Mouse (Mus musculus): ENCODE results near the gene Ccm2. TPM values are rescaled to one million over a fixed set of nuclear protein-coding genes. Genes with fewer than 3 reads are reported as not detected.

Ccm2 gene
- polyA plus RNA-seq, 1 experiment from 2014 or later = 94.3 TPM

DNA sequence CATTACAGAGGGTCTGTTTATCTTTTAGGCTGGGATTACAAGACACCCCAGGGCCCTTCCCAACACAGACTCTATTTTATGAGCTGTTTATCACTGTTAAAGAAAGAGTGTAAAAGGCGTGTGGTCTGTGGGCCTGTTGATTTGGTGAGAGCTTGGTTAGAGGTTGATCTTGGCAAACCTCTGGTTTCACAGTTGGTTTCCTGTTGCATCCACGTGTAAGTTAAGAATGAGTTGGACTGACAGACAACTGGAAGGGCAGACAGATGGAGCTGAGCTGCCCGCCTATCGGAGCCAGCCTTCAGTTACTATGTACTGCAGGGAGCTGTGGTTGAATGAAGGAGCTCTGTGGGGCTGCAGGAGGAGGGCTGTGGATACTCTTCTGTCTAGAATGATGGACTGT is 19.8 kb downstream of the Ccm2 start:
- H3K27ac ChIP-seq (ENCODE audit: low read depth) = no peak overlapping the region

DNA sequence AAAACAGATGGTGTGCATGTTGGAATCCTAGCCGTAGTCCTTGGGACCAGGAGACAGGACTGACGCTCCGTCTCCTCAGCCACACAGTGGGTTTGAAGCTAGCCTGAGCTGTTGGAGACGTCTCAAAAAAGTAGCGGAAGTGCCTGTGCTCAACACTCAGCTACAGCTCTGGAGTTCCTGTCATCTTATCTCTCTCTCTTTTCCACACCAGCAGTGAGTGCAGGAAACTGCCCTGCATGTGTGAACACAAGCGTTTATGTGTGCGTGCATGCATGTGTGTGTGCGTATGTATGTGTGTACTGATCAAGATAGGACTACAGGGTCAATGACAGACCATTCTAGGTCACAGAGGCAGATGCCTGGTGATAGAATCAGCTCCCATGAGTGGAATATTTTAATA is 21.3 kb downstream of the Ccm2 start:
- ATAC-seq (ENCODE audit: insufficient read depth) (0 out of 2 replicates have a peak, but pooled peaks have one; percentile 7), DNase-seq (peak; percentile 42)
- Histone ChIP-seq H3K27me3 (ENCODE audit: insufficient read depth, low read length) (no peaks in the 10 kb centered on the region), H3K9me3 (ENCODE audit: low read depth, low read length) (no peaks in the 10 kb centered on the region), H3K4me3 (ENCODE audit: low read depth, low read length) (no peak overlapping the region), H3K27ac (ENCODE audit: low read depth) (no peak overlapping the region), H3K36me3 (ENCODE audit: insufficient read depth) (peaks cover 15% of the 10 kb centered on the region; the same call in 1 of the 2 replicates), H3K9ac (no peak overlapping the region), H3K4me2 (no peak overlapping the region), H3K4me1 (ENCODE audit: insufficient read depth) (no peaks in the 10 kb centered on the region; the same call in 1 of the 2 replicates)
- 63% methylated on average over 8 of the region's 8 CpGs for WGBS
- TF ChIP-seq CTCF (IDR thresholded peaks at IDR 0.05; ENCODE audit: low read depth) = no peak

More for the DNA sequence above, 19.8 kb downstream of the Ccm2 start:
- Histone ChIP-seq H3K4me3 (ENCODE audit: low read depth, low read length) (no peak overlapping the region), H3K4me2 (no peak overlapping the region), H3K4me1 (ENCODE audit: insufficient read depth) (no peaks in the 10 kb centered on the region; the same call in 1 of the 2 replicates), H3K9ac (no peak overlapping the region), H3K27me3 (ENCODE audit: insufficient read depth, low read length) (no peaks in the 10 kb centered on the region), H3K36me3 (ENCODE audit: insufficient read depth) (peaks cover 9% of the 10 kb centered on the region; the same call in 1 of the 2 replicates), H3K9me3 (ENCODE audit: low read depth, low read length) (no peaks in the 10 kb centered on the region)
- ATAC-seq (ENCODE audit: insufficient read depth) (no peak), DNase-seq (no peak)
- no peak for TF ChIP-seq CTCF (IDR thresholded peaks at IDR 0.05; ENCODE audit: low read depth)
- 70% methylated on average over 4 of the region's 4 CpGs for WGBS

DNA sequence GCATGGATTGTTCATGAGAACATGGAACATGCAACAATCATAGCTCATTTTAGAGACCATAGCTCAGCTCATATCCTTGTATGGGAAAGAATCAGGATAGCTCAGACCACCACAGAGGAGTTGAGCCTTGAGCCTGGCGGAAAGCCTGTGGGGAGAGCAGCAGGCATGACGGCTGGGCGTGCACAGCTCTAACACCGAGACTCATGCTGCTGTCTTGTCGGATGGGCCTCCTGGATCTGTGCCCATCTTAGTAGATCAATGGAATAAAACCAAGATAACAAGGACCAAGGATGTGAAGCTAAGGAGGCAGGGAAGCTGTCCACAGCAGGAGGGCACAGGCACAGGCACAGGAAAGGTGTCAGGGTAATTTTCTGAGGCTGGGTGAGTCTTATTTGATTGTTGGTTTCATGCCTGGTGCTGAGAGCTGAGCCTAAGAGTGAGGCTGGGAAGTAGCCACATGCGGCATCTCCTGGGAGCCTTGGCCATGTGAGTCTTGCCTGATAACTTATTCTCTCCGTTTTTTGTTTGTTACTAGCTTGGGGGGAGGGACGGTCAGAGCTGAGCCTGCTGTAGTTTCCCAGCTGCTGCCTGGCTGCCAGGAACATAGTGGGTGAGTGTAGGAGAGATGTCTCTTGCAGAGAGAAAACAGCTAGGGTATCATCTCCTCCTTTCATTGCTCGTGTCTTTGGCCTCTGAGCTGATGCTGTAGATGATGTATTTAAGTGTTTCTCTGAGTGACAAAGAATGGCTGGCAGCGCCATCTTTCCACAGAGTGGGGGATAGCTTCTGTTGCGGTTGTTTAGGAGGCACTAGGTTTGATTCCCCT is 22.1 kb downstream of the Ccm2 start:
- no peaks in the 10 kb centered on the region for H3K27me3 ChIP-seq (ENCODE audit: insufficient read depth, low read length)
- no peaks in the 10 kb centered on the region; the same call in 1 of the 2 replicates for H3K4me1 ChIP-seq (ENCODE audit: insufficient read depth)
- ATAC-seq (ENCODE audit: insufficient read depth) = peak; percentile 50; the same call in 1 of the 2 replicates
- 50% methylated on average over 11 of the region's 11 CpGs for WGBS
- H3K27ac ChIP-seq (ENCODE audit: low read depth) = peak overlapping the region; percentile 34; the same call in 1 of the 2 replicates
- H3K4me2 ChIP-seq = no peak overlapping the region
- peak; percentile 46 for DNase-seq
- H3K36me3 ChIP-seq (ENCODE audit: insufficient read depth) = peaks cover 13% of the 10 kb centered on the region; the same call in 1 of the 2 replicates
- H3K9ac ChIP-seq = peak overlapping the region; percentile 4; the same call in 1 of the 2 replicates
- no peak overlapping the region for H3K4me3 ChIP-seq (ENCODE audit: low read depth, low read length)
- TF ChIP-seq CTCF (IDR thresholded peaks at IDR 0.05; ENCODE audit: low read depth) = no peak
- H3K9me3 ChIP-seq (ENCODE audit: low read depth, low read length) = no peaks in the 10 kb centered on the region

DNA sequence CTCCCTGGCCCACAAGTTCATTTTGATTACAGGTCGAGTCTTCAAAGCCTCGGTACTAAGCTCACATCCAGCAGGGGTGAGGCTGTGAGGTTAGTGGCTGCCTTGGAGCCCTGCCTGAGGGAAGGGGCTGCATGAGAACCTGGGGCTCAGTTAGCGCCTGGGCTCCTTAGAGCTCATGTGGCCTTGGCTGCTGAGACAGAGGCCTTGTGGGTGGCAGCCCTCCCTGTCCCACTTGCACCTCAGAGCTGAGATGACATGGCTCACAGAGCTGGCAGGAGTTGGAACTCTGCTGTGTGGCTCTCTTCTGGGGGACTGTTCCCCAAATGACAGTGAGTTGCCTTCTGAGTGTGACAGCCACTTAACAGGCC is 22.7 kb downstream of the Ccm2 start:
- H3K27ac ChIP-seq (ENCODE audit: low read depth) = no peak overlapping the region; the same call in 1 of the 2 replicates
- ATAC-seq (ENCODE audit: insufficient read depth) = no peak
- no peaks in the 10 kb centered on the region; the same call in 1 of the 2 replicates for H3K4me1 ChIP-seq (ENCODE audit: insufficient read depth)
- no peaks in the 10 kb centered on the region for H3K9me3 ChIP-seq (ENCODE audit: low read depth, low read length)
- DNase-seq = no peak
- 42% methylated on average over 3 of the region's 3 CpGs for WGBS
- no peak overlapping the region for H3K4me3 ChIP-seq (ENCODE audit: low read depth, low read length)
- 0 out of 2 replicates have a peak, but pooled peaks cover 13% of the 10 kb centered on the region for H3K36me3 ChIP-seq (ENCODE audit: insufficient read depth)
- H3K9ac ChIP-seq = no peak overlapping the region; the same call in 1 of the 2 replicates
- H3K4me2 ChIP-seq = no peak overlapping the region
- H3K27me3 ChIP-seq (ENCODE audit: insufficient read depth, low read length) = no peaks in the 10 kb centered on the region
- no peak for TF ChIP-seq CTCF (IDR thresholded peaks at IDR 0.05; ENCODE audit: low read depth)

DNA sequence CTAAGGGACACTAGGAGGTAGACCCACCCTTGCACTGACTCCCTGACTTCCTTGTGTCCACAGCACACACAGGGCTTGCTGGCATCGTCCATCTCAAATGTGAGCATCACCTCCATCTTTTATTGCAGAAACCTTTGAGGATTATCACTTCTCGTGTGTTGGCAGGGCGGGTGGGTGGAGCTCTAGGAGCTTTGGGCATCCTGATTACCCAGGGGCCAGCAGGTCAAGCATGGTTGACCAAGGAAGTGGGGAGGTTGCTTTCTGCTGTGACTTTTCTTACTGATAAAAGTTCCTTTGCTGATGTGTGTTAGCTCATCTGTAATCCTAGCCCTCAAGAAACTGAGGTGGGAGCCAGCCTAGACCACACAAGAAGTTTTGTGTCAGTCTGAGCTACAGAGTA is 29.5 kb downstream of the Ccm2 start:
- TF ChIP-seq CTCF (IDR thresholded peaks at IDR 0.05; ENCODE audit: low read depth) = no peak

DNA sequence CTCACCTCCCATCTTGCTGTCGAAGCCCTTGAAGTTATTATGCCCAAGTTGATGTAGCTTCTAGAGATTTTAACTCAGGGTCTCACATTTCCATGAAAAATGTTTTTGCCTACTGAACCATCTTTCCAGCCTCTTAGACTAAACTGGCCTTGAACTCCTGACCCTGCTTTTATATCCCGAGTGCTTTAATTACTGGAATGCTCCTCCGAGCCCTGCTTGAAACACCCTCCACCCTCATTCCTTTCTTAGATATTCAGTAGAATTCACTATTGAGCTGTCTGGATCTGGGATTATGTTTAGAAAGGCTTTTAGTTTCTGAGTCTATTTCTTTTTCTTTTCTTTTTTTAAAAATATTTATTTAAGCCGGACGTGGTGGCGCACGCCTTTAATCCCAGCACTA is 32.7 kb downstream of the Ccm2 start:
- H3K9ac ChIP-seq = no peak overlapping the region
- H3K4me3 ChIP-seq (ENCODE audit: low read depth, low read length) = no peak overlapping the region
- H3K9me3 ChIP-seq (ENCODE audit: low read depth, low read length) = no peaks in the 10 kb centered on the region
- WGBS = 84% methylated on average over 7 of the region's 7 CpGs
- ATAC-seq (ENCODE audit: insufficient read depth) = no peak
- no peak overlapping the region for H3K27ac ChIP-seq (ENCODE audit: low read depth)
- TF ChIP-seq CTCF (IDR thresholded peaks at IDR 0.05; ENCODE audit: low read depth) = no peak
- no peaks in the 10 kb centered on the region for H3K27me3 ChIP-seq (ENCODE audit: insufficient read depth, low read length)
- no peaks in the 10 kb centered on the region for H3K4me1 ChIP-seq (ENCODE audit: insufficient read depth)
- peaks cover 19% of the 10 kb centered on the region; the same call in 1 of the 2 replicates for H3K36me3 ChIP-seq (ENCODE audit: insufficient read depth)
- H3K4me2 ChIP-seq = no peak overlapping the region
- no peak for DNase-seq

More for the DNA sequence above, 29.5 kb downstream of the Ccm2 start:
- no peak overlapping the region for H3K4me2 ChIP-seq
- DNase-seq = no peak
- H3K4me3 ChIP-seq (ENCODE audit: low read depth, low read length) = no peak overlapping the region
- no peaks in the 10 kb centered on the region for H3K27me3 ChIP-seq (ENCODE audit: insufficient read depth, low read length)
- H3K4me1 ChIP-seq (ENCODE audit: insufficient read depth) = no peaks in the 10 kb centered on the region
- ATAC-seq (ENCODE audit: insufficient read depth) = no peak
- WGBS = 90% methylated on average over 3 of the region's 3 CpGs
- no peak overlapping the region for H3K27ac ChIP-seq (ENCODE audit: low read depth)
- no peak overlapping the region for H3K9ac ChIP-seq
- peaks cover 23% of the 10 kb centered on the region; the same call in 1 of the 2 replicates for H3K36me3 ChIP-seq (ENCODE audit: insufficient read depth)
- no peaks in the 10 kb centered on the region for H3K9me3 ChIP-seq (ENCODE audit: low read depth, low read length)

DNA sequence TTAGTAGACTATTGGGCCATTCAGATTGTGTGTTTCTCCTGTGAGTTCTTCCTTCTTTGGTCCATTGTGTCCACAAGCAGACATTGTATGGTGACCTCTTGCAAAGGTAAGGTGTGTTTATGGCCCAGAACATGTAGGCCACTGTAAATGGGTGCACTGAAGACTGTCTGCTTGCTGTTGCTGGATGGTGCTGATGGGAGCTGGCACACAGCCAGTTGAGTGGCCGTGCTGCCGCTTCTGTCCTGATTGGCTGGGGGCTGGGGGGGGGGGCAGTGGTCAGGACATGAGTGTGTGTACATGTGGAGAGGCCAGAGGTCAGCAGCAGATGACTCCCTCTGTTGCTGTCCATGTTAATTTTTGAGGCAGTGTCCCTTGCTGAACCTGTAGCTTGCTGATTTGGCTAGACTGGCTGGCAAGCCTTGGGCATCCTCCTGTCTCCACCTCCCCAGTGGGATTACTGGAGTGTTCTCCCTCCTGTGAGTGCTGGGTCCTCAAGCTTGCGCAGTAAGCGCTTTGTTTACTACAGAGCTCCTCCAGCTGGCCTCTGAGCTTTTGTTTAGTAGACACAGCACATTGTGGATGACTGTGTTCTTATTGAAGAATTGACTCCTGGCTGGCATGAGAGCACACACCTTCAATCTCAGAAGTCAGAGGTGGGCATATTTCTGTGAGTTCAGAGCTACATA is 33.5 kb downstream of the Ccm2 start:
- 70% methylated on average over 4 of the region's 4 CpGs for WGBS
- peaks cover 27% of the 10 kb centered on the region for H3K36me3 ChIP-seq (ENCODE audit: insufficient read depth)

More for the DNA sequence above, 33.5 kb downstream of the Ccm2 start:
- no peaks in the 10 kb centered on the region for H3K27me3 ChIP-seq (ENCODE audit: insufficient read depth, low read length)
- no peak for DNase-seq
- H3K4me3 ChIP-seq (ENCODE audit: low read depth, low read length) = no peak overlapping the region
- no peak overlapping the region for H3K27ac ChIP-seq (ENCODE audit: low read depth)
- H3K4me2 ChIP-seq = no peak overlapping the region
- no peaks in the 10 kb centered on the region for H3K9me3 ChIP-seq (ENCODE audit: low read depth, low read length)
- ATAC-seq (ENCODE audit: insufficient read depth) = no peak
- TF ChIP-seq CTCF (IDR thresholded peaks at IDR 0.05; ENCODE audit: low read depth) = no peak
- no peak overlapping the region for H3K9ac ChIP-seq
- H3K4me1 ChIP-seq (ENCODE audit: insufficient read depth) = no peaks in the 10 kb centered on the region

Data from lung, embryonic 14.5 days (tissue).